Mouse (Mus musculus) erythroblast, embryonic 14.5 days (primary cell): ENCODE data around the gene Ift74.

Experiments used
- GATA1 ChIP-seq: IDR thresholded peaks from 2 replicates; pipeline ENCODE4 v1.6.1; 2012; ENCODE audit warnings: low read length, inconsistent platforms, mixed read lengths
- TAL1 ChIP-seq: IDR thresholded peaks from 3 replicates; pipeline ENCODE4 v1.6.1; 2012; ENCODE audit warnings: low read length, inconsistent platforms, mixed read lengths

DNA sequence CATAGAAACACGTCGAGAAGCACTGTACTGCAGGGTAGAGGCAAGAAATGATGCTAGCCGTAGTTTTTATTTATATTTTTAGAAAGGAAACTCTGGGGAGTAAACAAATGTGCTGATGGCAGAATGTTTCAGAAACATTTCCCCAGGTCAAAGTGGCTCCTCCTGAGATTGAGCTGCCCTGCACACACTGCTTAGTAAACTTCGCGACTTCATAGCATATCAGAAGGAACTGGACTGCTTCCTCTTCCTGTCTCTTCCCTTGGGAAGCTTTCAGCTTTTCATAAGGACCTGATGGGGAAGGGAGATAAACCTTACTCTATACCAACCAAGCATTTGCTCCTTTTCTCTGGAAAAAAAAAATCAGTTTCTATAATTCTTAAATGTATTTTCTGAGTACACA is 69.0 kb downstream of the Ift74 start:
- no peak for TF ChIP-seq GATA1
- TF ChIP-seq TAL1, result no peak
